Mouse (Mus musculus): ENCODE measurements at regions not wholly inside any gene's neighbourhood (a gene's known extent, or its start where the extent isn't known, plus 50 kb on each side); places are given as distances from the start of the nearest gene placed in this dataset.

GRCm38 (mm10) chr8:93689832-93690471 lies 119.8 kb upstream of the Gnao1 start:
- no peak for DNase-seq (ENCODE audit: low spot score in 2 of 2)

GRCm38 (mm10) chr8:93691375-93691774 lies 118.4 kb upstream of the Gnao1 start:
- no peak for DNase-seq (ENCODE audit: low spot score in 2 of 2)

GRCm38 (mm10) chr8:93691826-93692225 lies 117.9 kb upstream of the Gnao1 start:
- DNase-seq (ENCODE audit: low spot score in 2 of 2): no peak

GRCm38 (mm10) chr8:93697206-93697605 lies 112.6 kb upstream of the Gnao1 start:
- DNase-seq (ENCODE audit: low spot score in 2 of 2): no peak

- DNase-seq (ENCODE audit: low spot score in 2 of 2): no peak
Observed at GRCm38 (mm10) chr8:93698508-93698907, 111.3 kb upstream of the Gnao1 start.

GRCm38 (mm10) chr8:93701391-93701790 lies 108.4 kb upstream of the Gnao1 start:
- DNase-seq (ENCODE audit: low spot score in 2 of 2): no peak

GRCm38 (mm10) chr8:93712066-93712706 lies 97.6 kb upstream of the Gnao1 start:
- DNase-seq (ENCODE audit: low spot score in 2 of 2): no peak

- no peak for DNase-seq (ENCODE audit: low spot score in 2 of 2)
Observed at GRCm38 (mm10) chr8:93713221-93713620, 96.5 kb upstream of the Gnao1 start.

GRCm38 (mm10) chr8:93724896-93725489 lies 84.8 kb upstream of the Gnao1 start:
- DNase-seq (ENCODE audit: low spot score in 2 of 2): peak in 1 of 2 experiments; percentile 38

- peak; percentile 72 to 73 for DNase-seq (ENCODE audit: low spot score in 2 of 2)
Observed at GRCm38 (mm10) chr8:93729124-93729930, 80.4 kb upstream of the Gnao1 start.

GRCm38 (mm10) chr8:93730738-93731700 lies 78.7 kb upstream of the Gnao1 start:
- no peak for DNase-seq (ENCODE audit: low spot score in 2 of 2)

- no peak for DNase-seq (ENCODE audit: low spot score in 2 of 2)
Observed at GRCm38 (mm10) chr8:93734818-93735217, 74.9 kb upstream of the Gnao1 start.

- DNase-seq (ENCODE audit: low spot score in 2 of 2): no peak
Observed at GRCm38 (mm10) chr8:93740281-93740680, 69.5 kb upstream of the Gnao1 start.

- no peak for DNase-seq (ENCODE audit: low spot score in 2 of 2)
Observed at GRCm38 (mm10) chr8:93748720-93749119, 61.0 kb upstream of the Gnao1 start.

GRCm38 (mm10) chr8:93750921-93751320 lies 58.8 kb upstream of the Gnao1 start:
- DNase-seq (ENCODE audit: low spot score in 2 of 2): no peak

- DNase-seq (ENCODE audit: low spot score in 2 of 2): no peak
Observed at GRCm38 (mm10) chr8:93755981-93756380, 53.8 kb upstream of the Gnao1 start.
